Mouse (Mus musculus) forebrain, embryonic 11.5 days (tissue): ENCODE measurements around the gene Slc2a5. TPM values are rescaled to one million over a fixed set of nuclear protein-coding genes. Genes with fewer than 3 reads are reported as not detected.
A peak's percentile ranks its signal among the peaks of the same experiment; 100 is the strongest.

Experiments used
- ATAC-seq: fragments of 200-750 bp; cut with Nextera tagmentation; replicated peaks from 2 replicates; pipeline ENCODE4 v1.8.0; 2017; ENCODE audit warnings: moderate TSS enrichment; ENCODE audit not compliant: low FRiP score
- DNase-seq: peaks from one replicate; pipeline ENCODE4 v3.0.0-alpha.2; 2017; ENCODE audit warnings: low spot score
- H3K27ac ChIP-seq: fragments of 300-500 bp; sonication (generic); 2 replicates; pipeline ENCODE4 v1.5.1; 2014; ENCODE audit warnings: low read depth, low read length
- H3K27me3 ChIP-seq: fragments of 300-500 bp; sonication (generic); 2 replicates; pipeline ENCODE4 v1.6.1; 2014; ENCODE audit warnings: mild to moderate bottlenecking, low read length, mixed read lengths; ENCODE audit not compliant: control insufficient read depth, insufficient read depth
- H3K36me3 ChIP-seq: fragments of 300-500 bp; sonication (generic); 2 replicates; pipeline ENCODE4 v1.6.1; 2014; ENCODE audit warnings: mild to moderate bottlenecking, low read length, moderate library complexity, mixed read lengths; ENCODE audit not compliant: control insufficient read depth, insufficient read depth
- H3K4me1 ChIP-seq: fragments of 300-500 bp; sonication (generic); replicated peaks from 2 replicates; pipeline ENCODE4 v1.6.1; 2014; ENCODE audit warnings: low read length, mixed read lengths; ENCODE audit not compliant: control insufficient read depth, insufficient read depth
- H3K4me2 ChIP-seq: fragments of 300-500 bp; sonication (generic); 2 replicates; pipeline ENCODE4 v1.6.1; 2014; ENCODE audit warnings: low read depth, mild to moderate bottlenecking, low read length, moderate library complexity, mixed read lengths; ENCODE audit not compliant: severe bottlenecking
- H3K4me3 ChIP-seq: fragments of 300-500 bp; sonication (generic); 2 replicates; pipeline ENCODE4 v1.5.1; 2014; ENCODE audit warnings: low read depth, low read length
- H3K9ac ChIP-seq: fragments of 300-500 bp; sonication (generic); 2 replicates; pipeline ENCODE4 v1.6.1; 2014; ENCODE audit warnings: low read length
- H3K9me3 ChIP-seq: fragments of 300-500 bp; sonication (generic); 2 replicates; pipeline ENCODE4 v1.6.1; 2016; ENCODE audit warnings: low read length, mixed read lengths; ENCODE audit not compliant: control insufficient read depth
- WGBS: fragments of 180-500 bp; shearing (Covaris S2); extraction: QIAGEN DNeasy Blood & Tissue Kit; methylation state at CpG from one replicate; pipeline ENCODE4 v1.1.7; 2014; 5-methylcytosine and 5-hydroxymethylcytosine counted together
- polyA plus RNA-seq: library from polyadenylated mRNA; unstranded; fragments of >200 nt; fragmentation: Nextera tagmentation; extraction: Ambion mirVana; gene quantifications from 2 replicates; pipeline ENCODE4 v1.2.1, GENCODE M21; 2014

Slc2a5 gene
- polyA plus RNA-seq, 1 experiment from 2014 or later: 1.8 TPM

- no peaks in the 10 kb centered on the region for H3K4me1 ChIP-seq
- ATAC-seq: no peak
- no peak for DNase-seq
- H3K27ac ChIP-seq: no peak overlapping the region
- no peak overlapping the region for H3K4me2 ChIP-seq
- no peaks in the 10 kb centered on the region for H3K36me3 ChIP-seq
- H3K9me3 ChIP-seq: no peaks in the 10 kb centered on the region
- no peak overlapping the region for H3K4me3 ChIP-seq
- 65% methylated on average over 9 of the region's 9 CpGs for WGBS
- H3K27me3 ChIP-seq: no peaks in the 10 kb centered on the region
- no peak overlapping the region for H3K9ac ChIP-seq
These were observed 8.7 kb upstream of the Slc2a5 start for GRCm38 (mm10) chr4:150110373-150110772.

- Histone ChIP-seq H3K36me3 (no peaks in the 10 kb centered on the region), H3K4me2 (no peak overlapping the region), H3K9ac (no peak overlapping the region), H3K27me3 (no peaks in the 10 kb centered on the region), H3K27ac (no peak overlapping the region), H3K4me1 (no peaks in the 10 kb centered on the region), H3K9me3 (no peaks in the 10 kb centered on the region), H3K4me3 (no peak overlapping the region)
- WGBS: 14% methylated on average over 12 of the region's 15 CpGs
- peak; percentile 82 for DNase-seq
- 0 out of 2 replicates have a peak, but pooled peaks have one; percentile 10 for ATAC-seq
These were observed 6.2 kb upstream of the Slc2a5 start for GRCm38 (mm10) chr4:150112867-150113266.

GRCm38 (mm10) chr4:150114505-150115061, 4.5 kb upstream of the Slc2a5 start:
- Histone ChIP-seq H3K4me2 (no peak overlapping the region), H3K27ac (no peak overlapping the region), H3K4me1 (no peaks in the 10 kb centered on the region), H3K27me3 (no peaks in the 10 kb centered on the region), H3K4me3 (no peak overlapping the region), H3K36me3 (no peaks in the 10 kb centered on the region), H3K9me3 (no peaks in the 10 kb centered on the region), H3K9ac (no peak overlapping the region)
- no peak for DNase-seq
- no peak for ATAC-seq
- 92% methylated on average over 26 of the region's 26 CpGs for WGBS

- Histone ChIP-seq H3K4me2 (no peak overlapping the region), H3K4me3 (no peak overlapping the region), H3K9me3 (no peaks in the 10 kb centered on the region), H3K27me3 (no peaks in the 10 kb centered on the region), H3K4me1 (no peaks in the 10 kb centered on the region), H3K9ac (no peak overlapping the region), H3K27ac (no peak overlapping the region), H3K36me3 (no peaks in the 10 kb centered on the region)
- ATAC-seq: no peak
- 45% methylated on average over 5 of the region's 5 CpGs for WGBS
- DNase-seq: no peak
These were observed 1.8 kb upstream of the Slc2a5 start for GRCm38 (mm10) chr4:150117311-150117710.

- Histone ChIP-seq H3K4me1 (no peaks in the 10 kb centered on the region), H3K36me3 (no peaks in the 10 kb centered on the region), H3K9ac (no peak overlapping the region), H3K9me3 (no peaks in the 10 kb centered on the region), H3K4me3 (no peak overlapping the region), H3K27ac (no peak overlapping the region), H3K27me3 (no peaks in the 10 kb centered on the region), H3K4me2 (no peak overlapping the region)
- WGBS: 64% methylated on average over 6 of the region's 6 CpGs
- no peak for ATAC-seq
- no peak for DNase-seq
These were observed 920 bp upstream of the Slc2a5 start for GRCm38 (mm10) chr4:150118163-150118562.

- peak overlapping the region; percentile 36; the same call in 1 of the 2 replicates for H3K4me2 ChIP-seq
- WGBS: 80% methylated on average over 14 of the region's 14 CpGs
- H3K36me3 ChIP-seq: no peaks in the 10 kb centered on the region
- no peak overlapping the region for H3K9ac ChIP-seq
- no peak overlapping the region for H3K4me3 ChIP-seq
- no peak overlapping the region for H3K27ac ChIP-seq
- H3K4me1 ChIP-seq: no peaks in the 10 kb centered on the region
- no peaks in the 10 kb centered on the region for H3K9me3 ChIP-seq
- DNase-seq (no peak), ATAC-seq (no peak)
- H3K27me3 ChIP-seq: no peaks in the 10 kb centered on the region
These were observed 557 bp downstream of the Slc2a5 start for GRCm38 (mm10) chr4:150119640-150120039.

- Histone ChIP-seq H3K27ac (no peak overlapping the region), H3K9ac (no peak overlapping the region), H3K4me2 (no peak overlapping the region), H3K36me3 (no peaks in the 10 kb centered on the region), H3K4me3 (no peak overlapping the region), H3K27me3 (no peaks in the 10 kb centered on the region), H3K9me3 (no peaks in the 10 kb centered on the region), H3K4me1 (no peaks in the 10 kb centered on the region)
- WGBS: 65% methylated on average over 15 of the region's 15 CpGs
- no peak for DNase-seq
- ATAC-seq: no peak
These were observed 1.2 kb downstream of the Slc2a5 start for GRCm38 (mm10) chr4:150120173-150120833.

- no peak for ATAC-seq
- H3K36me3 ChIP-seq: no peaks in the 10 kb centered on the region
- WGBS: 79% methylated on average over 8 of the region's 8 CpGs
- H3K4me2 ChIP-seq: no peak overlapping the region
- H3K4me1 ChIP-seq: no peaks in the 10 kb centered on the region
- no peak overlapping the region for H3K4me3 ChIP-seq
- DNase-seq: no peak
- H3K9ac ChIP-seq: no peak overlapping the region
- H3K27ac ChIP-seq: no peak overlapping the region
- no peaks in the 10 kb centered on the region for H3K27me3 ChIP-seq
- H3K9me3 ChIP-seq: no peaks in the 10 kb centered on the region
These were observed 2.3 kb downstream of the Slc2a5 start for GRCm38 (mm10) chr4:150121430-150121829.

GRCm38 (mm10) chr4:150122476-150122875, 3.4 kb downstream of the Slc2a5 start:
- Histone ChIP-seq H3K36me3 (no peaks in the 10 kb centered on the region), H3K4me2 (no peak overlapping the region), H3K4me3 (no peak overlapping the region), H3K27me3 (no peaks in the 10 kb centered on the region), H3K4me1 (no peaks in the 10 kb centered on the region), H3K9ac (no peak overlapping the region), H3K27ac (no peak overlapping the region), H3K9me3 (no peaks in the 10 kb centered on the region)
- ATAC-seq: no peak
- 70% methylated on average over 3 of the region's 3 CpGs for WGBS
- no peak for DNase-seq
